Mouse (Mus musculus) frontal cortex, postnatal 14 days (tissue): ENCODE measurements at regions not wholly inside any gene's neighbourhood (a gene's known extent, or its start where the extent isn't known, plus 50 kb on each side); places are given as distances from the start of the nearest gene placed in this dataset.
"Not testable (repeated sequence)": the region's sequence is repeated elsewhere in the genome, so short reads cannot be mapped to it uniquely, and the experiment has no call there.

Source experiments
- DNase-seq, 2 experiments: peaks; one replicate each; pipeline ENCODE4 v3.0.0; 2022; ENCODE audit warnings: low spot score in 2 of 2

GRCm38 (mm10) chr4:10670846-10671428 is 203.4 kb upstream of the 2610301B20Rik start:
- no peak for DNase-seq

DNA sequence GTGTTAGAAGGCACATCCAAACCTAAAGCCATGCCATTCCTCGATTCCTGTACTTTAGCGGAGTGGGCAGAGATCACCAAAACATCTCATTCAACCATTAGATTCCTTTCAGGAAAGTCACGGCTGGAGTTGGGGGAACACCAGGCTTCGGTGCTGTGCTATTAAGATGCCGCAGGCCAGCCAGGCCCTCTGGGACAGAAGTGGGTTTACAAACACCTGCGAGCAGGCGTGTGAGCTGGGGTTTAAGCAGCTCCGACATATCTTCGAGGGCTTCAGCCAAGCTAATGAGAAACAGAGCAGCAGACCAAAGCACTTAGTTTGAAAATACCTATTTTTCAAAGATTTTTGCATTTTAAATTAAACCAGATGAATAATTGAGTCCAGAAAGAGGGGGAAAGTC is 183.2 kb upstream of the 2610301B20Rik start:
- DNase-seq, result no peak

DNA sequence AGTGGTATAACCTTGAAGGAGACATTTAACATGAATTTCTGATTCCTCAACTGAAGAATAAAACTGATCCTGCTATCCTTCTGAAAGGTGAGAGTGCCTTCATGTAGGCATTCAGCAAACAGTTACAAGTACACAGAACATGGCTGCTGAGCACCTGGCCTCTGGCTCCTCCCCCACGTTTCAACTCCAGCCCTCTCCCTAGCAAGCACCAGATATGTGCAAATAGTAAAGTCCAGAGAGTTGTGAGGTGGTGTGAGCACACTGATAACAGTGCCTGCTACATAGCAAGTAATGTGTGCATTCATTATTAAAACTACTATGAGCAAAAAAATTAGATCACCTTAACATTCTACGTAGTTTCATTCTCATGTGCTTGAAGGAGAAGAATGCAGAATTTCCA is 181.4 kb upstream of the 2610301B20Rik start:
- no peak for DNase-seq

GRCm38 (mm10) chr4:10693446-10694105 is 180.7 kb upstream of the 2610301B20Rik start:
- DNase-seq, result no peak

- DNase-seq, result not testable (repeated sequence)
Observed at GRCm38 (mm10) chr4:10694106-10694748, 180.1 kb upstream of the 2610301B20Rik start.

DNA sequence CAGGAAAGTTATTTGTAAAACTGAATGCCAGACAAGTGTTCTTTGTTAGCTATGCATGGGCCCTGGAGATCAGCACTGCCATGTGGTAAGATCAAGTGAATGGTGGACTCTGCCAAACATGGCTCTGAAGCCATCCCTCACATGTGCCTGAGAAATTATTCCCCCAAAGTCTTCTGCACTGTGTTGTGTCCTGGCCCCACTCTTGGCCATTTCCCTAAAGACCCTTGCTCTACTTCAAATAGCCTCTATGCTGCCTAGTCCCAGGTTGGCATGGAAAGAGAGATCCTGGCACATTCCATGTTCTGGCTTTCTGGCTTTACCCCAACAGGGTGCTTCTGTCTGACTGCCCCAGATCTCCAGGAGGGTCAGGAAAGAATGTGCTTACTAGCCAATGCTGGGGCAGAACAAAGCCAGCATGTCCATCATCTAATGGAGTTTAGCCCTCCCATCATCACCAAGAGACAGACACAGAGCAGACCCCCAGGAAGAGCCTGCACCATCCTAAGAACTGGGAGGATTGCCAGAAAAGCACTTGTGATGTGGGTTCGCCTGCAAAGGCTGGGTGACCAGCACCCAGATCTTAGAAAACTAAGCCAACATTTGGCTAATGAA is 177.0 kb upstream of the 2610301B20Rik start:
- DNase-seq, result no peak

GRCm38 (mm10) chr4:10698637-10699036 is 175.7 kb upstream of the 2610301B20Rik start:
- no peak for DNase-seq

GRCm38 (mm10) chr4:10701479-10701878 is 172.8 kb upstream of the 2610301B20Rik start:
- DNase-seq, result no peak

DNA sequence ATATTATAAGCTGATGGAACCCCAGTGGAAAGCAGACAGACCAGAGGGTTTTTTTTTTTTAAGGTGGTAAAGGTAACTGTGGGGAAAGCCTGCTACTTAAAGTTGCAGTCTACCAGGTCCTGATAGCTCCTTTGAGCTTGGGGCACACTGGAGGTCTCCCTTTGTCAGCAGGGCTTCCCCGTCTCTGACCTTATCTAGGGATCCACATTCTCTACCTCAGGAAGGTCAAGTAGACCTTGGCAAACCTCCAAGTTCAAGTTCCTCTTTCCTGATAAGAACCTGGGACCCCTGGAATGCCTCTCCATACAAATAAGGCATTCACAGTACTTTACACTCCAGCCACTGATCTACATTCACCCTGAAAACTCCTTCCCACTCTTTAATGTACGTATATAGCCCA is 171.1 kb upstream of the 2610301B20Rik start:
- no peak for DNase-seq

GRCm38 (mm10) chr4:10707016-10707657 is 167.2 kb upstream of the 2610301B20Rik start:
- no peak for DNase-seq

GRCm38 (mm10) chr4:10707658-10708056 is 166.6 kb upstream of the 2610301B20Rik start:
- DNase-seq, result peak in 1 of 2 experiments; percentile 7

DNA sequence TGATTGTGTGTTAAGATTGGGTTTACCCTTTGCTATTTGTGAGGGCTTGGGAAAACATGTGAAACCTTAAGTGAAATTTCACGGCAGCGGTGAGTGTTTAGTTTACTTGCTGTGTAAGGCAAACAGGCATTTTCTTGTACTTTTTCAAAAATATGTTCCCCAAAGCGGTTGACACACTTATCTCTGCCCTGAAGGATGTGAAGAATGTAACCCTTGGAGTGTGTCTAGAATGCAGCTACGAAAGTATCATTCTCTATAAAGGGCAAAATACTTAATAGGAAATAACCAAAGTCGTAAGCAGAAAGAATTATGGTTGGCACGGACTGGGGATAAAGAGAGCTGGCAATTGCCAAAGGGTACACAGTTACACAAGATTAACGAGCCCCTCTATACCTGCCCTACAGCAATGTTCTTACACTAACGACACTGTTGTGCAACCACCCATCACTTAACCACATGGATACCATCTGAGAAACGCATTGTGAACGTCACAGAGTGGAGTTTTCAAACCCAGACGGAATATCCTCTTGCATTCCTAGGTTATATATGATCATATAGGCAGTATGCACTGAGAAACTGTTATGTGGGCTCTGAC is 162.3 kb upstream of the 2610301B20Rik start:
- DNase-seq, result no peak

GRCm38 (mm10) chr4:10723341-10723740 is 151.0 kb upstream of the 2610301B20Rik start:
- no peak for DNase-seq

- no peak for DNase-seq
Observed at GRCm38 (mm10) chr4:10727894-10728293, 146.4 kb upstream of the 2610301B20Rik start.

GRCm38 (mm10) chr4:10745207-10745606 is 129.1 kb upstream of the 2610301B20Rik start:
- no peak for DNase-seq

DNA sequence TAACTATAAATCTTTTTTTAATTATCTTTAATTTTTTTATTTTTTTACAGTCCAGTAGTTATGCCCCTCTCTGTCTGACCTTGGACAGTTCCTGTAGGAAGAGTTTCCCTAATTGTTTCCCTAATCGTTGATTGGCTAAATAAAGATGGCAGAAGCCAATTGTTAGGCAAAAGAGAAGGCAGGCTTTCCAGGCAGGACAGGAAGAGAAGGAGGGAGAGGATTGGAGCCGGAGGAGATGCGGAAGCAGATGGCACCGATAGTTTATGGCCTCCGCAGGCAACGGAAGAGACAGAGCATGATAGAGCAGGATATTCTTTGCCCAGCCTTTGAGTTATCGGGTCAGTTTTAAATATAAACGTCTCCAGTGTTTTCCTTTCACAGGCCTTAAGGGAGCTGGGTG is 125.5 kb upstream of the 2610301B20Rik start:
- no peak for DNase-seq

GRCm38 (mm10) chr4:10750377-10751062 is 123.8 kb upstream of the 2610301B20Rik start:
- not testable (repeated sequence) for DNase-seq

GRCm38 (mm10) chr4:10753176-10753575 is 121.1 kb upstream of the 2610301B20Rik start:
- DNase-seq, result no peak

DNA sequence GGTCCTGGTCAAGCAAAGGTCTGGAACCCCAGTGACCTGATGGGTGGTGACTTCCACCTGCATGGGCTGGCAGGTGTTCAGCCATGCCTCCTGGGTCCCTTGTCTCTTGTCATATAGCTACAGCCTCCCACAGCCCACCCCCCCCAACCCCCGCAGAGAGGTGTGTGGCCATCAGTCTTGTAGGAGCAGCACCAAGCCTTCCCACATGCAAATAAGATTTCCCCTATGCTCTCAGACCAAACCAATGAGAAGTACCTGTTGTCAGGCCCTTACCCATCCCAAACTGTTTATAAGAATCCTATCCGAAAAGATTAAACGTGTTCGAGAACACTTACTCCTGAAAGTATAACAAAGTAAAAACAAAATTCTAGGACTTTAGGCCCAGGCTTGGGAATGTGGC is 114.8 kb upstream of the 2610301B20Rik start:
- DNase-seq, result no peak

DNA sequence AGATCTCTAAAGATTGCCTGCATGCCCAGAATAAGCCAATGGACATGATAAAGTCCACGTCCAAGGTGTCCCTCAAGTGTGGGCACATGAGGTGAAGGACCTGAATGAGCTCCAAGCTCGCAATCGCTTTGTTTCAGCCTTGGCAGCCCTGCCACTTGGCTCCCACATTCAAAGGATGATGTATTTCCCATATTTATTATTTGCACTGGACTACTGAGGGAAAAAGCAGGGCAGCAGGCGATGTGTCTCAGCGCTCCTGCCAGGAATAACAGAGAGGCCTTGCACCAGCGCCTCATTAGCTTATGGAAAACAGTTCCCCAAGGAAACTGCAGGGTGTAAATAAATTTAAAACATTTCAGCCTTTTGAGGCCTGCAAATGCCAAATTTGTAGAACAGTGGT is 106.6 kb upstream of the 2610301B20Rik start:
- no peak for DNase-seq

DNA sequence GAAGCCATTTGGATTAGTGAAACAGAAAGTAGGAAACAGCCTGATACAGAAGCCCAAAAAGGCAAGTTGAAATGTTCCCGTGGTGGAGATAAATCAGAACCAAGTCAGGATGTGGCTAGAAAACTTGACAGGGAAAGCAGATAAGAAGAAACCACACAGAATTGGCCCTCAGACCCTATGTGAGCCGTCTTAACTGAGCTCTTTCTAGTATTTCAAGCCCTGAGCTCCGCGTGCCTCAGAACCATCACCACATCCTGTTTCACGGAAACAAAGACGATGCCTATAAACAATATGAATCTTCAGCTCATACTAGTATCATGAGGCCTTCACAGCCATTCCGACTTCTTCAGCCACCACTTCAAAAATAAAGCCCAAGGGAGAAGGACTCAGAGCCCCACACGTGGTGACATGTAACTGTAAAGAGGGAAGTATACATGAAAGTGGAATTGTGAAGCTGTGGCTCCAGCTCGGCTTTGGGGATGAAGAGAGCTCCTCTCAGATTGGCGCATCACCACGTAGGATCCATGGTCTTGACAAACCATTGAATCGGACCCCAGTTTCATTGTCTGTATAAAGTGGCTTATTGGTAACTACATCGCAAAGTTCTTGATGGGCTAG is 104.2 kb upstream of the 2610301B20Rik start:
- DNase-seq, result no peak
